ENCODE assay signal across 8 mouse cellular contexts in genomic region chr13:55209649-55210192, GRCm38 (mm10). TPM values are rescaled to one million over a fixed set of nuclear protein-coding genes. Genes with fewer than 3 reads are reported as not detected.
DNase-seq lines count a peak whose midpoint lies in the region; ATAC-seq lines count a peak whose summit lies in the region.

TSS of gene Nsd1 (plus strand) at chr13:55209782.

- H3K27me3 ChIP-seq in embryonic facial prominence, embryonic 14.5 days (replicated peaks; ENCODE audit: control insufficient read depth, insufficient read depth, low read length) = no peaks in the 10 kb centered on the region
- H3K27me3 ChIP-seq in heart, embryonic 11.5 days (ENCODE audit: control insufficient read depth, insufficient read depth, low read length) = no peaks in the 10 kb centered on the region

- H3K4me1 ChIP-seq in embryonic facial prominence, embryonic 14.5 days (ENCODE audit: control insufficient read depth, insufficient read depth, low read length) = peaks cover 18% of the 10 kb centered on the region
- H3K4me1 ChIP-seq in heart, embryonic 11.5 days (ENCODE audit: control insufficient read depth, insufficient read depth, low read length) = peaks cover 24% of the 10 kb centered on the region

- H3K79me2 ChIP-seq in macrophage (ENCODE audit: inconsistent target) = peaks cover 19% of the 10 kb centered on the region

- peak within 1 kb of the TSS; percentile 98 for H3K27ac ChIP-seq in embryonic facial prominence, embryonic 14.5 days (replicated peaks; ENCODE audit: low read depth, low read length)
- H3K27ac ChIP-seq in heart, embryonic 11.5 days (ENCODE audit: low read depth, low read length) = peak within 1 kb of the TSS; percentile 99
- H3K27ac ChIP-seq in macrophage = no peak within 1 kb of the TSS

- ATAC-seq in embryonic facial prominence, embryonic 14.5 days (ENCODE audit: low read depth) = no peak
- no peak for ATAC-seq in heart, embryonic 11.5 days (replicated peaks; ENCODE audit: insufficient number of reproducible peaks, low FRiP score, low TSS enrichment)

- WGBS in embryonic facial prominence, embryonic 14.5 days = 43% methylated on average over 15 of the region's 31 CpGs
- 28% methylated on average over 30 of the region's 31 CpGs for WGBS in heart, embryonic 11.5 days (ENCODE audit: insufficient replicate concordance)
- 73% methylated on average over 31 of the region's 31 CpGs for WGBS in large intestine, adult 2 months
- WGBS in macrophage (ENCODE audit: missing documents) = 87% methylated on average over 29 of the region's 31 CpGs

- H3K36me3 ChIP-seq in embryonic facial prominence, embryonic 14.5 days (ENCODE audit: control insufficient read depth, insufficient read depth, low read length) = peaks cover 16% of the 10 kb centered on the region
- peaks cover 14% of the 10 kb centered on the region for H3K36me3 ChIP-seq in heart, embryonic 11.5 days (ENCODE audit: control insufficient read depth, insufficient read depth, low read length)
- 0 out of 2 replicates have a peak, but pooled peaks cover 10% of the 10 kb centered on the region for H3K36me3 ChIP-seq in macrophage (ENCODE audit: inconsistent target)

- DNase-seq in thymus, postnatal 0 days (ENCODE audit: low spot score) = no peak
- DNase-seq in thymus, postnatal 4 days = no peak
- peak; percentile 16 for DNase-seq in embryonic facial prominence, embryonic 14.5 days (ENCODE audit: low spot score)
- DNase-seq in large intestine, adult 2 months (ENCODE audit: low read depth, low spot score) = no peak
- peak; percentile 48 for DNase-seq in testis, postnatal 14 days (ENCODE audit: low spot score)
- DNase-seq in retina, embryonic 14.5 days (ENCODE audit: low spot score) = no peak

- no peaks in the 10 kb centered on the region for H3K9me3 ChIP-seq in embryonic facial prominence, embryonic 14.5 days (ENCODE audit: control insufficient read depth, low read length)
- no peaks in the 10 kb centered on the region for H3K9me3 ChIP-seq in heart, embryonic 11.5 days (replicated peaks; ENCODE audit: control insufficient read depth, low read length)

- peak within 1 kb of the TSS; percentile 86 for H3K4me3 ChIP-seq in embryonic facial prominence, embryonic 14.5 days (ENCODE audit: low read depth, low read length)
- H3K4me3 ChIP-seq in heart, embryonic 11.5 days (ENCODE audit: low read depth, low read length) = peak within 1 kb of the TSS; percentile 78
- no peak within 1 kb of the TSS for H3K4me3 ChIP-seq in macrophage (ENCODE audit: inconsistent target)

- H3K9ac ChIP-seq in embryonic facial prominence, embryonic 14.5 days (ENCODE audit: low read depth, low read length) = peak within 1 kb of the TSS; percentile 93
- H3K9ac ChIP-seq in heart, embryonic 11.5 days (ENCODE audit: low read depth, low read length) = peak within 1 kb of the TSS; percentile 96

- H3K4me2 ChIP-seq in embryonic facial prominence, embryonic 14.5 days (ENCODE audit: low read depth, low read length) = peak within 1 kb of the TSS; percentile 92
- peak within 1 kb of the TSS; percentile 80 for H3K4me2 ChIP-seq in heart, embryonic 11.5 days

RNA-seq across cellular contexts. Expression of gene Nsd1, which starts in this region (rescaled TPM):
- polyA plus RNA-seq in thymus, postnatal 0 days (2015; fragmentation: Nextera tagmentation; extraction: Ambion mirVana) = 52.6 and 73.8 TPM in 2 replicates
- 55.0 and 58.7 TPM in 2 replicates for polyA plus RNA-seq in embryonic facial prominence, embryonic 14.5 days (2014; fragmentation: Nextera tagmentation; extraction: Ambion mirVana)
- polyA plus RNA-seq in heart, embryonic 11.5 days (2014; fragmentation: Nextera tagmentation; extraction: Ambion mirVana) = 41.8 and 72.1 TPM in 2 replicates
- 11.7 and 21.0 TPM in 2 replicates for polyA plus RNA-seq in large intestine, adult 2 months (2012; rRNA removed)
- total RNA-seq in macrophage (2018; cell fraction: chromatin; rRNA removed) = 100 to 1,000 TPM in 25 of 26 experiments, 10 to 100 TPM in 1; 76.9 to 574 (median 405) TPM
- 10 to 100 TPM; 25.1 to 76.0 (median 57.0) TPM for total RNA-seq in macrophage (2018; cell fraction: cytosol; rRNA removed)
- 100 to 1,000 TPM in 22 of 26 experiments, 10 to 100 TPM in 4; 63.4 to 293 (median 182) TPM for total RNA-seq in macrophage (2018; cell fraction: nucleus; rRNA removed)
- 26.6 to 37.3 TPM (median 28.9 TPM) in 3 replicates for polyA plus RNA-seq in macrophage (2018)

Comparison
In these comparisons a context has a peak if more than half of its experiments do, and no peak if none do; other contexts are left out.
1. DNase-seq: peak in embryonic facial prominence, embryonic 14.5 days (single experiment) and testis, postnatal 14 days (single experiment); none in thymus, postnatal 0 days (single experiment), thymus, postnatal 4 days (single experiment), large intestine, adult 2 months (single experiment) and retina, embryonic 14.5 days (single experiment).